Mouse (Mus musculus): ENCODE data around the gene Zfpl1. TPM values are rescaled to one million over a fixed set of nuclear protein-coding genes. Genes with fewer than 3 reads are reported as not detected.

Zfpl1 gene
- polyA plus RNA-seq, 1 experiment: 66.9 TPM

DNA sequence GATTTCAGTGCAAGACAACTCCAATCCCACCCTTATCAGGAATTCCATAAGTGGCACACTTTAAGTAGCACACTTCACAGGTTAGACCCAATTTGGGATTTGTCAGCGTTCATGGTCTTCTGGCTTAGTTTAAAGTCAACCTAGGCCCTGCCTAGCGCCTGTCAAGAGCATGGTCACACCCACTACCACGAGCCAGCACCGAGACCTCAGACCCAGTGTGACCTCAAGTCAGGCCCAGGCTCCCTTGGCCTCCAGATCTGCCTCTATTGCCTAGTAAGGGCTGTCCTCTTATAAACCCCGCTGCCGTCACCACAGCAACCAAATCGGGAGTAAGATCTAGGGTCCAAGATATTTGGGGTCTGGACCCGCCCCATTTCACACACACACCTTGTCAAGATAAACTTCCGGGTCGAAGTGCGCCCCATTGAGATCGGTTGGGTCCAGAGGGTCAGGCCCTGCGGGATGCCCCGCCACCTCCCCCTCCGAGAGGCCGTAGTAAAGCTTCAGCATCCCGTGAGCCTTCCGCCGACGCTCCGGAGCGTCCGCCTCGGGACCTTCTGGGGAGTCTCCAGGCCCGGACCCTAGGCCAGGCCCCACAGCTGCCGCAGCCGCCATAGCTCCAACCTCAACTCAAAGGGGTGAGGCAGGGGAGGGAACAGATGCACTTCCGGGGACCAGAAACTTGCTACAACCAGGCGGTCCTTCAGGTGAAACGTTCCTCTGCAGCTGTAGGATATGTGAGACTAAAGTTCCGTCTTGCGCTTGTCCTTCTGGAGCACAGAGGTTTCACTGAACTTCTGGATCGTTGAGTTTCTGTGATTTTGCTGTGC is 8.0 kb downstream of the Zfpl1 start, which contains the start of gene Vps51:
Vps51 (minus strand) TSS at position 668 of the 830 bp plus-strand sequence.
- TF ChIP-seq POLR2A (IDR thresholded peaks at IDR 0.05; ENCODE audit: low read depth, low read length) (no peak), CTCF (IDR thresholded peaks at IDR 0.05; ENCODE audit: extremely low read depth, insufficient read depth, insufficient read length, insufficient replicate concordance) (no peak)
- peak; percentile 83 to 89 for DNase-seq (ENCODE audit: low read depth in 1 of 2, low spot score in 2 of 2)
- Histone ChIP-seq H3K36me3 (ENCODE audit: control insufficient read depth, insufficient read depth, low read length) (peaks cover 12% of the 10 kb centered on the region), H3K4me1 (ENCODE audit: control insufficient read depth, insufficient read depth, insufficient read length) (peaks cover 7% of the 10 kb centered on the region; the same call in 1 of the 2 replicates), H3K27ac (ENCODE audit: insufficient read depth, low read length) (peak within 1 kb of the TSS; percentile 81), H3K4me3 (ENCODE audit: extremely low read depth, insufficient read depth, insufficient read length) (peak within 1 kb of the TSS; percentile 85), H3K27me3 (ENCODE audit: control insufficient read depth, insufficient read depth, low read length) (no peaks in the 10 kb centered on the region)
- WGBS: 1% methylated on average over 33 of the region's 33 CpGs

DNA sequence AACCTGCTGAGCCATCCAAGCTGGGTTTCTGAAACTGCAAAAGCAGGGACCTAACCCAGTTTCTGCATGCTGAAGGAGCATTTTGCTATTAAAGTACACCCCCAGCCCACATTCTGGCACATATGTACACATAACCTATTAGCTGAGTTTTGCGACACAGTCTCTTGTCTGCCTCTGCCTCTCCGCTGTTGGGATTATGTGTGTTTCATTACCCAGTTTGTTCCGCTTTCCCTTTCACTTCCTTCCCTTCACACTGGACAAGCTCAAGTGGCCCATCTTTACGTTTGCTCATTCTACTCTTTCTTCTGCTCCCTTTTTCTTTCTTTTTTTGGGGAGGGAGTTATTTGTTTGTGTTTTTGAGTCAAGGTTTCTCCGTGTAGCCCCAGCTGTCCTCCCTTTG is 10.9 kb downstream of the Zfpl1 start:
- Histone ChIP-seq H3K4me3 (ENCODE audit: extremely low read depth, insufficient read depth, insufficient read length) (no peak overlapping the region), H3K36me3 (ENCODE audit: control insufficient read depth, insufficient read depth, low read length) (peaks cover 11% of the 10 kb centered on the region)
- TF ChIP-seq CTCF (IDR thresholded peaks at IDR 0.05; ENCODE audit: extremely low read depth, insufficient read depth, insufficient read length, insufficient replicate concordance): no peak
- TF ChIP-seq POLR2A (IDR thresholded peaks at IDR 0.05; ENCODE audit: low read depth, low read length): no peak

DNA sequence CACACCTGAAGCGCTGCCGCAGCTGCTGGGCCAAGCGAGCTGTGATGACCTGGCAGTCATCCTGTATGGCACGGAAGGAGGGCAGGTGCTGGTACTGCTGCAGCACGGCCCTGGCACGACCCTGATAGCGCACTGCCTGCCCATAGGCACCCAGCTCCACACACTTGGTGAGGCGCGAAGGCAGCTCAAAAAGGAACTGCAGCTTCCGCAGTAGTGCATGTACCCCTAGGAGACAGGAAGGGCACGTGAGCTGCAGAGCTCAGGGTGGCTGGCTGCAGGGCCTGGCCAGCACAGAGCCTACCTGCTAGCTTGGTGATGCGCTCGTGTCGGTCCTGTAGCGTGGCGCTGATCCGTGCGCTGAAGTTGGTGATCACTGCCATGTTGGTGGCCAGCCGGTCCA is 13.5 kb downstream of the Zfpl1 start:
- 79% methylated on average over 19 of the region's 19 CpGs for WGBS
- no peak for TF ChIP-seq CTCF (IDR thresholded peaks at IDR 0.05; ENCODE audit: extremely low read depth, insufficient read depth, insufficient read length, insufficient replicate concordance)
- TF ChIP-seq POLR2A (IDR thresholded peaks at IDR 0.05; ENCODE audit: low read depth, low read length): no peak; the same call in 1 of the 2 replicates
- H3K27ac ChIP-seq (ENCODE audit: insufficient read depth, low read length): peak overlapping the region; percentile 68
- H3K27me3 ChIP-seq (ENCODE audit: control insufficient read depth, insufficient read depth, low read length): no peaks in the 10 kb centered on the region
- peaks cover 9% of the 10 kb centered on the region for H3K4me1 ChIP-seq (ENCODE audit: control insufficient read depth, insufficient read depth, insufficient read length)
- no peak overlapping the region; the same call in 1 of the 2 replicates for H3K4me3 ChIP-seq (ENCODE audit: extremely low read depth, insufficient read depth, insufficient read length)
- DNase-seq (ENCODE audit: low read depth in 1 of 2, low spot score in 2 of 2): no peak
- peaks cover 11% of the 10 kb centered on the region for H3K36me3 ChIP-seq (ENCODE audit: control insufficient read depth, insufficient read depth, low read length)

More for the DNA sequence above, 10.9 kb downstream of the Zfpl1 start:
- no peak for DNase-seq (ENCODE audit: low read depth in 1 of 2, low spot score in 2 of 2)
- Histone ChIP-seq H3K27ac (ENCODE audit: insufficient read depth, low read length) (peak overlapping the region; percentile 11; the same call in 1 of the 2 replicates), H3K27me3 (ENCODE audit: control insufficient read depth, insufficient read depth, low read length) (no peaks in the 10 kb centered on the region), H3K4me1 (ENCODE audit: control insufficient read depth, insufficient read depth, insufficient read length) (peaks cover 7% of the 10 kb centered on the region)
- 80% methylated on average over 5 of the region's 5 CpGs for WGBS

DNA sequence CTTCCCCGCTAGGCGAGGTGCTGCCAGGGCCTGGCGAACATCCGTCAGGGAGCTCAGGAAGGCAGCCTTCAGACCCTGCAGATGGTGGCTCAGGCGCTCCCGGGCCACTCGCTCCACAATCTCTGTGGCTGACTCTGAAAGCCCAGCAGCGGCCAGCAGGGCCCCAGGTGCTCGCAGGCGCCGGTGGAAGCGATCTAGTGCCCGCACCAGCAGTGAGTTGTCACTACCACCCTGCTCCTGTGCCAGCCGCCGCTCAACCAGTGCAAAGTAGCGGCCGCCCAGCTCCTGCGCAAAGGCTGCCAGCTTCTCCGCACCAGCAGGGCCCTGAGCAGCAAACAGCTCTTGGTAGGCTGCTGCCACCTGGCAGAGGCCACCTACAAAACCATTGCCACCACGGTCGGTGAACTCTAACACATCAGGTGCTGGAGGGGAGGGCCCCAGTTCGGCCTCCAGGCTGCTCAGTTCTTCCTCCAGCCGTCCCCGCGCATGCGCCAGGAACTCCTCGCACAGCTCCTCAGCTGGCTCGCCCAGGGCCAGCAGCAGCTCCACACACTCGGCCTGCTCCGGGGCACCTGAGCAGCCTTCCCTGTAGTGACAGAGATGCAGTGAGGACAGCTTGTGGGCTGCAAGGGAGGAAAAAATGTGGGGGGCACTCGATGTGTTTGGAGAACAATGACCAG is 14.0 kb downstream of the Zfpl1 start:
- peaks cover 7% of the 10 kb centered on the region for H3K4me1 ChIP-seq (ENCODE audit: control insufficient read depth, insufficient read depth, insufficient read length)
- no peak for DNase-seq (ENCODE audit: low read depth in 1 of 2, low spot score in 2 of 2)
- TF ChIP-seq CTCF (IDR thresholded peaks at IDR 0.05; ENCODE audit: extremely low read depth, insufficient read depth, insufficient read length, insufficient replicate concordance): no peak
- no peak for TF ChIP-seq POLR2A (IDR thresholded peaks at IDR 0.05; ENCODE audit: low read depth, low read length)
- H3K27ac ChIP-seq (ENCODE audit: insufficient read depth, low read length): peak overlapping the region; percentile 68
- H3K4me3 ChIP-seq (ENCODE audit: extremely low read depth, insufficient read depth, insufficient read length): no peak overlapping the region; the same call in 1 of the 2 replicates
- WGBS: 90% methylated on average over 31 of the region's 31 CpGs
- no peaks in the 10 kb centered on the region for H3K27me3 ChIP-seq (ENCODE audit: control insufficient read depth, insufficient read depth, low read length)
- H3K36me3 ChIP-seq (ENCODE audit: control insufficient read depth, insufficient read depth, low read length): peaks cover 11% of the 10 kb centered on the region

DNA sequence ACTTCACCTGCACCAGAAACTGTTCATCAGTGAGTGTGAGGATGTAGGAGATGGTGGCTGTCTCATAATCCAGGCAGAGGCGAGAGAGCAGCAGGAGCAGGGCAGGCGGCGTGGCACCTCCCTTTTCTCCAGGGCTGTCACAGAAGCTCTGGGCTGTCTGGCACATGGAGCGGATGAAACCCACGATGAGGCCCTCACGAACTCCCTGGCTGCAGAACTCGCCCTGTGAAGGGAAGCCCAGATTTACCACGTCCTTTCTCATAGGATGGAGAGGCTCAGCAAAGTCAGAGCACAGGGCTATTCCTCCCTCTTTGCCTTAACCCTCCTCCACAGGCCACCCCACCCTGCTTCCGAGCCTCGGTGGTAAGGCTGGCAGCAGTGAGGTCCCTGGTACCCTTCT is 14.9 kb downstream of the Zfpl1 start:
- Histone ChIP-seq H3K27ac (ENCODE audit: insufficient read depth, low read length) (no peak overlapping the region), H3K36me3 (ENCODE audit: control insufficient read depth, insufficient read depth, low read length) (peaks cover 11% of the 10 kb centered on the region), H3K4me1 (ENCODE audit: control insufficient read depth, insufficient read depth, insufficient read length) (peaks cover 7% of the 10 kb centered on the region), H3K27me3 (ENCODE audit: control insufficient read depth, insufficient read depth, low read length) (no peaks in the 10 kb centered on the region), H3K4me3 (ENCODE audit: extremely low read depth, insufficient read depth, insufficient read length) (no peak overlapping the region)
- DNase-seq (ENCODE audit: low read depth in 1 of 2, low spot score in 2 of 2): no peak
- WGBS: 86% methylated on average over 10 of the region's 10 CpGs
- no peak for TF ChIP-seq CTCF (IDR thresholded peaks at IDR 0.05; ENCODE audit: extremely low read depth, insufficient read depth, insufficient read length, insufficient replicate concordance)
- TF ChIP-seq POLR2A (IDR thresholded peaks at IDR 0.05; ENCODE audit: low read depth, low read length): no peak

DNA sequence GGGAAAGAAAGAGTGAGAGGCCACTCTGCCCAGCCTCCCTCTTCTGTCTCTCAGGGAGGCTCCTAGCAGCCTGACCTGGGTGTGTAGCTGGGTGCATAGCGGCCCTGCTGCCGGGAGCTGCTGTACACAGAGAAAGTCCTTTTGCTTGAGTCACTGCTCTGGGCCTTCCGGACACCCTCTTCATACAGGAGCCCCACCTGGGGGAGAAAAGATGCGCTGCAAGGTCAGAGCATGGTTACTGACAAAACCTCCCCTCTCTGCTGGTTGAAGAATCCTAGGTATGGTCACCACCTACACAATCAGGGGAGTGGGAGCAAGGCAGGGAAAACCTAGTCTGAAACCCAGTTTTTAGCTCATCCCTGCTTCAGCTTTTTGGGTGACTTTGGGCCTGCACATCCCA is 15.8 kb downstream of the Zfpl1 start:
- Histone ChIP-seq H3K27ac (ENCODE audit: insufficient read depth, low read length) (no peak overlapping the region), H3K36me3 (ENCODE audit: control insufficient read depth, insufficient read depth, low read length) (peaks cover 11% of the 10 kb centered on the region), H3K4me1 (ENCODE audit: control insufficient read depth, insufficient read depth, insufficient read length) (peaks cover 7% of the 10 kb centered on the region), H3K4me3 (ENCODE audit: extremely low read depth, insufficient read depth, insufficient read length) (no peak overlapping the region), H3K27me3 (ENCODE audit: control insufficient read depth, insufficient read depth, low read length) (no peaks in the 10 kb centered on the region)
- no peak for TF ChIP-seq CTCF (IDR thresholded peaks at IDR 0.05; ENCODE audit: extremely low read depth, insufficient read depth, insufficient read length, insufficient replicate concordance)
- no peak for TF ChIP-seq POLR2A (IDR thresholded peaks at IDR 0.05; ENCODE audit: low read depth, low read length)
- DNase-seq (ENCODE audit: low read depth in 1 of 2, low spot score in 2 of 2): no peak
- 89% methylated on average over 4 of the region's 4 CpGs for WGBS
